Mouse (Mus musculus) liver, embryonic 15.5 days (tissue): ENCODE data around the gene Eri3. TPM values are rescaled to one million over a fixed set of nuclear protein-coding genes. Genes with fewer than 3 reads are reported as not detected.

Experiments
- ATAC-seq: fragments of 200-750 bp; cut with Nextera tagmentation; 2 replicates; pipeline ENCODE4 v1.8.0; 2017; ENCODE audit warnings: moderate number of reproducible peaks, mild to moderate bottlenecking, moderate library complexity; ENCODE audit not compliant: insufficient read depth
- H3K27ac ChIP-seq: fragments of 300-500 bp; sonication (generic); replicated peaks from 2 replicates; pipeline ENCODE4 v1.5.1; 2015; ENCODE audit warnings: mild to moderate bottlenecking, inconsistent platforms
- H3K27me3 ChIP-seq: fragments of 300-500 bp; sonication (generic); 2 replicates; pipeline ENCODE4 v1.6.1; 2015; ENCODE audit warnings: mild to moderate bottlenecking, inconsistent platforms
- H3K36me3 ChIP-seq: fragments of 300-500 bp; sonication (generic); replicated peaks from 2 replicates; pipeline ENCODE4 v1.6.1; 2015; ENCODE audit warnings: moderate library complexity, mild to moderate bottlenecking, inconsistent platforms
- H3K4me1 ChIP-seq: fragments of 300-500 bp; sonication (generic); replicated peaks from 2 replicates; pipeline ENCODE4 v1.6.1; 2015; ENCODE audit warnings: inconsistent platforms
- H3K4me2 ChIP-seq: fragments of 300-500 bp; sonication (generic); 2 replicates; pipeline ENCODE4 v1.6.1; 2015; ENCODE audit warnings: moderate library complexity, mild to moderate bottlenecking, inconsistent platforms
- H3K4me3 ChIP-seq: fragments of 300-500 bp; sonication (generic); replicated peaks from 2 replicates; pipeline ENCODE4 v1.5.1; 2015; ENCODE audit warnings: mild to moderate bottlenecking, inconsistent platforms
- H3K9ac ChIP-seq: fragments of 300-500 bp; sonication (generic); 2 replicates; pipeline ENCODE4 v1.6.1; 2015; ENCODE audit warnings: moderate library complexity, mild to moderate bottlenecking, inconsistent platforms
- H3K9me3 ChIP-seq: fragments of 300-500 bp; sonication (generic); replicated peaks from 2 replicates; pipeline ENCODE4 v1.6.1; 2016; ENCODE audit warnings: inconsistent platforms
- WGBS: fragments of 180-500 bp; shearing (Covaris S2); methylation state at CpG from one replicate; pipeline ENCODE4 v1.1.7; 2015; ENCODE audit warnings: mixed read lengths; ENCODE audit not compliant: insufficient replicate concordance; 5-methylcytosine and 5-hydroxymethylcytosine counted together
- microRNA-seq: library from miRNA; unstranded; fragments of <30 nt; microRNA quantifications from one replicate; pipeline ENCODE4, GENCODE M21; 2016
- polyA plus RNA-seq: library from polyadenylated mRNA; unstranded; fragments of >200 nt; fragmentation: Nextera tagmentation; extraction: Ambion mirVana; gene quantifications from 2 replicates; pipeline ENCODE4 v1.2.1, GENCODE M21; 2015

Eri3 gene
- polyA plus RNA-seq, 1 experiment from 2014 or later: 39.0 TPM

DNA sequence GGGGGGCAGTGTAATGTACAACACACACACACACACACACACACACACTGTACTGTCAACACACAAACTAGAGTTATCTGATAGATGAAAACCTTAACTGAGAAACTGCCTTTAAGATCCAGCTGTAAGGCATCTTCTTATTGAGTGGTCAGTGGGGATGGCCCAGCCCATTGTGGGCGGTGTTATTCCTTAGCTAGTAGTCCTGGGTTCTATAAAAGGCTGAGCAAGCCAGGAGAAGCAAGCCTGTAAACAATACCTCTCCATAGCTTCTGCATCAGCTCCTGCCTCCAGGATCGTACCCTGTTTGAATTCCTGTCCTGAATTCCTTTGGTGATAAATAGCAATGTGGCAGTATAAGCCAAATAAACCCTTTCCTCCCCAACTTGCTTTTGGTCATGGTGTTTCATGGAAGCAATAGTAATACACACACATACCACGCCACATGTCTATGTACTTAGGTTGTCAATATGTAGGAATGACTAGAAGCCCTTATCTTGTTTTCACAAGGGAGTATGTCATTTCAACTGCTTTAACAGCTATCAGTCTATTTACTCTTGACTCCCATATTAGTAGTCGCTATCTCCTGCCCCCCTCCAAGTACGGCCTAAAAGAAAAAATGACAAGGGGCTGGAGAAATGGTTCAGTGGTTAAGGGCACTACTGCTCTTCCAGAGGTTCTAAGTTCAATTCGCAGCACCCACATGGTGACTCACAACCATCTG, 133.0 kb downstream of the Eri3 start:
- no peak overlapping the region for H3K27ac ChIP-seq
- H3K4me3 ChIP-seq: no peak overlapping the region
- peak overlapping the region; percentile 84; the same call in 1 of the 2 replicates for H3K4me2 ChIP-seq
- 52% methylated on average over 6 of the region's 6 CpGs for WGBS
- no peaks in the 10 kb centered on the region for H3K9me3 ChIP-seq
- ATAC-seq: no peak
- no peak overlapping the region for H3K9ac ChIP-seq
- H3K36me3 ChIP-seq: peaks cover 24% of the 10 kb centered on the region
- peaks cover 21% of the 10 kb centered on the region for H3K4me1 ChIP-seq
- H3K27me3 ChIP-seq: no peaks in the 10 kb centered on the region

DNA sequence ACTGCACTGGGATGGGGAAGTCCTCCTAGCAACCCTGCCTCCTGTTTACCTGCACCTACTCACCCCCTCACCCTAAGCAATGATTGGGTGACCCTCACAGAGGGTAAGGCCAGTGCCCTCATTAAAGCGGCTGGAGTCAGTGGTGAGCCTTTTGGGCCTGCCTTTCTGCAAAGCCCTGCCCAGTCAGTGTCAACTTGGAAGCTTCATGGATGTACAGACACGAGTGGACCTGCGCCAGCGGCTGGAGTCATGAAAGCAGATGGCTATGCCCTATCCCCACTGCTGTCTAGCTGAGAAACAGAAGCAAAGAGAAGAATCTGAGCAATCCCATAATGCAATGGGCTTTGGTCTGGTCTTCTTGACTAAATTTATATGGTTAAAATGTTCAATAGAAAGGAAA, 136.2 kb downstream of the Eri3 start:
- ATAC-seq: no peak
- 65% methylated on average over 4 of the region's 4 CpGs for WGBS
- no peak overlapping the region for H3K9ac ChIP-seq

GRCm38 (mm10) chr4:117705361-117705760, 155.2 kb downstream of the Eri3 start:
- H3K36me3 ChIP-seq: no peaks in the 10 kb centered on the region
- H3K9me3 ChIP-seq: no peaks in the 10 kb centered on the region
- no peak overlapping the region for H3K27ac ChIP-seq
- no peaks in the 10 kb centered on the region for H3K4me1 ChIP-seq
- WGBS: 3% methylated on average over 7 of the region's 7 CpGs
- no peak for ATAC-seq
- no peaks in the 10 kb centered on the region for H3K27me3 ChIP-seq
- H3K9ac ChIP-seq: no peak overlapping the region
- no peak overlapping the region for H3K4me2 ChIP-seq
- no peak overlapping the region for H3K4me3 ChIP-seq

More for the DNA sequence above, 136.2 kb downstream of the Eri3 start:
- H3K27me3 ChIP-seq: no peaks in the 10 kb centered on the region
- H3K36me3 ChIP-seq: no peaks in the 10 kb centered on the region
- H3K4me3 ChIP-seq: no peak overlapping the region
- no peak overlapping the region for H3K27ac ChIP-seq
- H3K9me3 ChIP-seq: no peaks in the 10 kb centered on the region
- no peak overlapping the region for H3K4me2 ChIP-seq
- peaks cover 10% of the 10 kb centered on the region for H3K4me1 ChIP-seq

- no peak overlapping the region for H3K9ac ChIP-seq
- H3K27me3 ChIP-seq: no peaks in the 10 kb centered on the region
- no peak overlapping the region for H3K4me2 ChIP-seq
- H3K4me1 ChIP-seq: no peaks in the 10 kb centered on the region
- no peaks in the 10 kb centered on the region for H3K36me3 ChIP-seq
- no peak overlapping the region for H3K27ac ChIP-seq
- no peak overlapping the region for H3K4me3 ChIP-seq
- WGBS: 45% methylated on average over 3 of the region's 3 CpGs
- no peak for ATAC-seq
- H3K9me3 ChIP-seq: no peaks in the 10 kb centered on the region
Measured at GRCm38 (mm10) chr4:117708780-117709550, 158.8 kb downstream of the Eri3 start.

- WGBS: 62% methylated on average over 3 of the region's 3 CpGs
- H3K27ac ChIP-seq: no peak overlapping the region
- no peak overlapping the region for H3K9ac ChIP-seq
Measured at GRCm38 (mm10) chr4:117712314-117712713, 162.1 kb downstream of the Eri3 start.

GRCm38 (mm10) chr4:117713303-117714098, 163.3 kb downstream of the Eri3 start:
- Histone ChIP-seq H3K9ac (no peak overlapping the region), H3K36me3 (no peaks in the 10 kb centered on the region), H3K4me3 (no peak overlapping the region), H3K4me1 (no peaks in the 10 kb centered on the region), H3K27ac (no peak overlapping the region), H3K27me3 (no peaks in the 10 kb centered on the region), H3K9me3 (no peaks in the 10 kb centered on the region), H3K4me2 (no peak overlapping the region)
- 48% methylated on average over 6 of the region's 6 CpGs for WGBS
- ATAC-seq: no peak

More at GRCm38 (mm10) chr4:117712314-117712713, 162.1 kb downstream of the Eri3 start:
- Histone ChIP-seq H3K4me3 (no peak overlapping the region), H3K36me3 (no peaks in the 10 kb centered on the region), H3K4me1 (no peaks in the 10 kb centered on the region), H3K9me3 (no peaks in the 10 kb centered on the region), H3K27me3 (no peaks in the 10 kb centered on the region), H3K4me2 (no peak overlapping the region)
- ATAC-seq: no peak

Small RNAs within 50 kb of the gene (microRNA-seq; reads per million reads assigned to microRNA genes)
- not detected for gene Gm25559

Other genes with a start within 250 kb of the Eri3 start
- gene Rnf220, start 53.3 kb upstream of the Eri3 start, polyA plus RNA-seq: 25.1 and 30.4 TPM in 2 replicates
- 17.6 and 19.1 TPM in 2 replicates for gene Dmap1, start 131.9 kb downstream of the Eri3 start, polyA plus RNA-seq
- gene Gm12845, start 174.0 kb downstream of the Eri3 start, polyA plus RNA-seq: not detected in 2 replicates
- not detected in 2 replicates for gene Klf17, start 215.3 kb downstream of the Eri3 start, polyA plus RNA-seq